Mouse (Mus musculus) limb, embryonic 12.5 days (tissue): ENCODE measurements around the gene Vps45. TPM values are rescaled to one million over a fixed set of nuclear protein-coding genes. Genes with fewer than 3 reads are reported as not detected.
"Not testable (repeated sequence)": the region's sequence is repeated elsewhere in the genome, so short reads cannot be mapped to it uniquely, and the experiment has no call there.

ENCODE experiments used
- ATAC-seq: fragments of 200-750 bp; cut with Nextera tagmentation; 2 replicates; pipeline ENCODE4 v1.8.0; 2017; ENCODE audit warnings: low read depth, moderate TSS enrichment; ENCODE audit not compliant: insufficient number of reproducible peaks, insufficient read depth, low FRiP score, low TSS enrichment
- H3K27ac ChIP-seq: fragments of 300-500 bp; sonication (generic); 2 replicates; pipeline ENCODE4 v1.5.1; 2016; ENCODE audit warnings: mild to moderate bottlenecking, moderate library complexity
- H3K27me3 ChIP-seq: fragments of 300-500 bp; sonication (generic); 2 replicates; pipeline ENCODE4 v1.6.1; 2016; ENCODE audit warnings: mild to moderate bottlenecking, moderate library complexity
- H3K36me3 ChIP-seq: fragments of 300-500 bp; sonication (generic); 2 replicates; pipeline ENCODE4 v1.6.1; 2016; ENCODE audit warnings: mild to moderate bottlenecking, moderate library complexity
- H3K4me1 ChIP-seq: fragments of 300-500 bp; sonication (generic); replicated peaks from 2 replicates; pipeline ENCODE4 v1.6.1; 2016
- H3K4me2 ChIP-seq: fragments of 300-500 bp; sonication (generic); 2 replicates; pipeline ENCODE4 v1.6.1; 2016; ENCODE audit warnings: mild to moderate bottlenecking, moderate library complexity
- H3K4me3 ChIP-seq: fragments of 300-500 bp; sonication (generic); replicated peaks from 2 replicates; pipeline ENCODE4 v1.5.1; 2016; ENCODE audit warnings: mild to moderate bottlenecking
- H3K9ac ChIP-seq: fragments of 300-500 bp; sonication (generic); replicated peaks from 2 replicates; pipeline ENCODE4 v1.6.1; 2016; ENCODE audit warnings: mild to moderate bottlenecking, moderate library complexity
- H3K9me3 ChIP-seq: fragments of 300-500 bp; sonication (generic); 2 replicates; pipeline ENCODE4 v1.6.1; 2016; ENCODE audit warnings: mild to moderate bottlenecking, moderate library complexity
- WGBS: fragments of 180-500 bp; shearing (Covaris S2); methylation state at CpG from one replicate; pipeline ENCODE4 v1.1.7; 2016; 5-methylcytosine and 5-hydroxymethylcytosine counted together
- polyA plus RNA-seq: library from polyadenylated mRNA; unstranded; fragments of >200 nt; fragmentation: Nextera tagmentation; extraction: Ambion mirVana; gene quantifications from 2 replicates; pipeline ENCODE4 v1.2.1, GENCODE M21; 2016

The Vps45 gene
- polyA plus RNA-seq, 1 experiment from 2014 or later = 36.5 TPM

- no peak for ATAC-seq
- Histone ChIP-seq H3K27ac (no peak overlapping the region), H3K4me1 (0 out of 2 replicates have a peak, but pooled peaks cover 4% of the 10 kb centered on the region), H3K4me2 (no peak overlapping the region), H3K36me3 (peaks cover 10% of the 10 kb centered on the region; the same call in 1 of the 2 replicates), H3K27me3 (no peaks in the 10 kb centered on the region), H3K9me3 (no peaks in the 10 kb centered on the region), H3K9ac (no peak overlapping the region), H3K4me3 (no peak overlapping the region)
Observed at GRCm38 (mm10) chr3:95953023-95953422, 105.2 kb downstream of the Vps45 start.

- H3K4me2 ChIP-seq = peak overlapping the region; percentile 64
- peaks cover 20% of the 10 kb centered on the region for H3K36me3 ChIP-seq
- H3K9me3 ChIP-seq, H3K27me3 ChIP-seq, ATAC-seq, H3K4me1 ChIP-seq: not testable (repeated sequence)
- peak overlapping the region; percentile 57 for H3K9ac ChIP-seq
- H3K4me3 ChIP-seq = peak overlapping the region; percentile 54
- 64% methylated on average over 12 of the region's 12 CpGs for whole genome bisulfite sequencing
- peak overlapping the region; percentile 90 for H3K27ac ChIP-seq
Observed at GRCm38 (mm10) chr3:95951566-95951965, 106.7 kb downstream of the Vps45 start.

GRCm38 (mm10) chr3:95950763-95951551, 107.3 kb downstream of the Vps45 start:
- H3K4me3 ChIP-seq = peak overlapping the region; percentile 54
- no peaks in the 10 kb centered on the region for H3K9me3 ChIP-seq
- 0 out of 2 replicates have a peak, but pooled peaks cover 4% of the 10 kb centered on the region for H3K4me1 ChIP-seq
- ATAC-seq = peak; percentile 89
- H3K4me2 ChIP-seq = peak overlapping the region; percentile 64
- peaks cover 26% of the 10 kb centered on the region for H3K36me3 ChIP-seq
- H3K27me3 ChIP-seq = no peaks in the 10 kb centered on the region
- H3K9ac ChIP-seq = peak overlapping the region; percentile 57
- WGBS = 2% methylated on average over 49 of the region's 49 CpGs
- peak overlapping the region; percentile 90 for H3K27ac ChIP-seq

Other genes starting within 250 kb of the Vps45 start
- gene Rprd2, start 239.6 kb downstream of the Vps45 start, polyA plus RNA-seq = 26.5 and 27.8 TPM in 2 replicates
- gene Prpf3, start 202.6 kb downstream of the Vps45 start, polyA plus RNA-seq = 74.9 and 75.7 TPM in 2 replicates
- 344 and 355 TPM in 2 replicates for gene Mrps21, start 186.9 kb downstream of the Vps45 start, polyA plus RNA-seq
- gene Ciart, start 176.2 kb downstream of the Vps45 start, polyA plus RNA-seq = 8.5 and 10.2 TPM in 2 replicates
- 11.1 and 11.6 TPM in 2 replicates for gene BC028528, start 166.5 kb downstream of the Vps45 start, polyA plus RNA-seq
- gene Aph1a, start 164.5 kb downstream of the Vps45 start, polyA plus RNA-seq = 29.0 and 31.5 TPM in 2 replicates
- 74.2 and 78.4 TPM in 2 replicates for gene Car14, start 153.8 kb downstream of the Vps45 start, polyA plus RNA-seq
- 304 and 327 TPM in 2 replicates for gene Anp32e, start 129.2 kb downstream of the Vps45 start, polyA plus RNA-seq
- gene Plekho1, start 62.5 kb downstream of the Vps45 start, polyA plus RNA-seq = 79.8 and 91.8 TPM in 2 replicates
- gene Otud7b, start 46.1 kb upstream of the Vps45 start, polyA plus RNA-seq = 18.7 and 23.3 TPM in 2 replicates
- gene Mtmr11, start 103.5 kb upstream of the Vps45 start, polyA plus RNA-seq = 31.3 and 34.0 TPM in 2 replicates
- gene Sf3b4, start 113.9 kb upstream of the Vps45 start, polyA plus RNA-seq = 178 and 209 TPM in 2 replicates
- gene Sv2a, start 122.7 kb upstream of the Vps45 start, polyA plus RNA-seq = 5.6 and 5.9 TPM in 2 replicates
- 54.6 and 56.3 TPM in 2 replicates for gene Bola1, start 161.2 kb upstream of the Vps45 start, polyA plus RNA-seq
- 1.7 and 2.0 TPM in 2 replicates for gene Hist2h2ab, start 161.4 kb upstream of the Vps45 start, polyA plus RNA-seq
- 13.1 and 17.7 TPM in 2 replicates for gene Hist2h2ac, start 162.4 kb upstream of the Vps45 start, polyA plus RNA-seq
- gene Hist2h2be, start 162.7 kb upstream of the Vps45 start, polyA plus RNA-seq = 9.9 and 10.4 TPM in 2 replicates
- gene Hist2h3c2, start 180.7 kb upstream of the Vps45 start, polyA plus RNA-seq = 9.0 and 11.9 TPM in 2 replicates
- gene Hist2h2aa2, start 181.8 kb upstream of the Vps45 start, polyA plus RNA-seq = 50.0 and 66.0 TPM in 2 replicates
- 17.4 and 36.2 TPM in 2 replicates for gene Hist2h2aa1, start 187.0 kb upstream of the Vps45 start, polyA plus RNA-seq
- gene Hist2h3c1, start 188.2 kb upstream of the Vps45 start, polyA plus RNA-seq = 0.35 TPM in 1 of 2 replicates, not detected in the other
- 19.4 and 26.5 TPM in 2 replicates for gene Hist2h4, start 204.8 kb upstream of the Vps45 start, polyA plus RNA-seq
- 95.3 and 139 TPM in 2 replicates for gene Hist2h3b, start 210.2 kb upstream of the Vps45 start, polyA plus RNA-seq
- 21.4 and 34.9 TPM in 2 replicates for gene Hist2h2bb, start 211.3 kb upstream of the Vps45 start, polyA plus RNA-seq
- gene Fcgr1, start 235.5 kb upstream of the Vps45 start, polyA plus RNA-seq = 0.94 and 1.1 TPM in 2 replicates